Mouse (Mus musculus) cerebellum, adult 11-12 months (tissue): ENCODE data around the gene Ces1a.
A peak's percentile ranks its signal among the peaks of the same experiment; 100 is the strongest.

Experiments
- DNase-seq: peaks from one replicate; pipeline ENCODE4 v3.0.0; 2022

The Ces1a gene

DNA sequence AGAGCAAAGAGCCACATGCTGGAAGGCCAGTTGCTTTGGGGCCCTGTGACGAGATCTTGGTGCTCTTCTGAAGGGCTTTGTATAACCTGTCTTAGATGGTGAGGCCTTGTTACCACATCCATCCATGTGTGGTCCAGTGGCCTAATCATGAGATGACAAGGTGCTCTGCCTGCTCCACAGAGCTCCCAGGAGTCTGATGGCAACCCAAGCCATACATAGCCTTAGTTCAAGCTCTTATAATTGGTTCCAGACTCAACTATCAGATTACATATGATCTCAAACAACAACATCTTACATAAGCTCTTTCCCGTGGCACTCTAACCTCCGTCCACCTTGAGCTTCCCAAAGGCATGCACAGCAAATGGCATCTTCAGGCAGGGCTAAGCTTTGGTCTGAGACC, at the start of gene Ces1a:
TSS of gene Ces1a (minus strand) at position 101 of the 400 bp plus-strand sequence.
- no peak for DNase-seq

DNA sequence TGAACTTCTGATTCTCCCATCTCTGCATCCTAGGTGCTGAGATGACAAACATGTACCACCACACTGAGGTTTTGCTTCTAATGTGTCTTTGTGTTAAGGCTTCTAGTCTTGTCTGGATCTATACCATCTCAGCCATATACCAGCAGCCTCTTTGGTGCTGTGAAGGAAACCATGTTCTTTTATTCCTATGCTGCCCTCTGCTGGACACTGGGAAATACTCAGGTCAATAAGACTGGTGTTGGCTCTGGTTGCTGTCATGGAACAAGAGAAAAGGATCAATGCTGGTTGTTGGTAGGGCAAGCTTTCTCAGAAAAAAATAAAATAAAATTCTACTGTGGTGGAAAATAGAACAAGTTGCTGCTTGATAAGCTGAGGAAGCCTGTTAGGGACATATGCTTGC, 47.4 kb upstream of the Ces1a start:
- DNase-seq, result no peak

- no peak for DNase-seq
Observed at GRCm38 (mm10) chr8:93091324-93091723, 43.3 kb upstream of the Ces1a start.

DNA sequence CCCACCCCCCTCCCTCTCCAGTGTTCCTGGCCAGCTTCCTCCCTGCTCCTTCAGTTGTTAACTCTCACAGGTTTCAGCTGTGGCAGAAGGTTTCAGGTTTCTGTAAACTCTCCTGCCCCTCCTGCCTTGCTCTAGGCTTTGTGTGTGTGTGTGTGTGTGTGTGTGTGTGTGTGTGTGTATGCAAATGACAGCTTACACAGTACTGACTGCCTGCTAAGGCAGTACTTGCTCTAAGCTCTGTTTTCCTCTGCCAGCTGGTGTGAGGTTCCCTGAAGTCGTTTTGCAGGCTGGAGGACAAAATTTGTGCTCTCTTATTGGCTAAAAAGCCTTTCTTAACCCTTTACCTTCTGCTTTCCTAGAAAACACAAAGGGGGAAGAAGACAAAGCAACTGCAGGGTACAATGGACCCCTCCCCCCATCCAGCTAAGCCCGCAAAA, 40.7 kb upstream of the Ces1a start:
- no peak for DNase-seq

DNA sequence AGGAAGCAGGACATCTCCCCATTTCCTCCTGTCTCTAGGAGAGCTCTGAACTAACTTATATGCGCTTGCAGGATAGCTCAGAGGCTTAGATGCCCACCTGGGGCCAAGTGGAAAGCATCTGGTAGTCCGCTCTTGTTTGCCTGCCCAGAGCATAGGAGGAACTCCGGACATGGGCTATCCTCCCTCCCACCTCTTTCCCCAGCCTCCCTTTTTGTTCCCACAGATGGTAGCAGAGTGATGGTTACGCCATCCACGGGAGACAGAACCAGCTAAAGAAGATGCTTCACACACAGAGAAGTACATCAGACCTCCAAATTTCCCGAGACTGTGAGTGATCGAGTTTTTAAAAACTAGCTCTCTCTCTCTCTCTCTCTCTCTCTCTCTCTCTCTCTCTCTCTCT, 40.2 kb upstream of the Ces1a start:
- DNase-seq, result no peak

DNA sequence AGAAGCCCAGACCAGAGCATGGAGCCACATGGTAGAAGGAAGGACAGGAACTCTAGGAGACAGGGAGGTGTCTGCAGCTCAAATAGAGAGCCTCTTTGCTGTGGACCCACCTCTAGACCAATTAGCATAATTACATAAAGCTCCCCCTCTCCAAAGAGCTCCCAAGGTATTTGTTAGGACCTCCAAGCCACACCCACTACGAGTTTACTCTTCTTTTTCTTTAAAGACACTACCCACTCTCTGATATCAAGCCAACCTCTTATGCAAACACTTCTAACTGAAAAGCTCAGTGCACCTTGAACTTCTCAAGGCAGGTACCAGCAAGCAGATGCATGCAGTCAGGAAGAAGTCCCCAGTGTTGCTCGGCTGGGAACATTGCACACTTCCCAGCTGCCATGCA, 31.9 kb upstream of the Ces1a start, which contains the start of gene Ces1b:
TSS of gene Ces1b (minus strand) at position 131 of the 400 bp plus-strand sequence.
- DNase-seq, result no peak

- no peak for DNase-seq
Observed at GRCm38 (mm10) chr8:93075251-93075650, 27.3 kb upstream of the Ces1a start.

- DNase-seq, result no peak
Observed at GRCm38 (mm10) chr8:93063416-93064117, 15.6 kb upstream of the Ces1a start.

DNA sequence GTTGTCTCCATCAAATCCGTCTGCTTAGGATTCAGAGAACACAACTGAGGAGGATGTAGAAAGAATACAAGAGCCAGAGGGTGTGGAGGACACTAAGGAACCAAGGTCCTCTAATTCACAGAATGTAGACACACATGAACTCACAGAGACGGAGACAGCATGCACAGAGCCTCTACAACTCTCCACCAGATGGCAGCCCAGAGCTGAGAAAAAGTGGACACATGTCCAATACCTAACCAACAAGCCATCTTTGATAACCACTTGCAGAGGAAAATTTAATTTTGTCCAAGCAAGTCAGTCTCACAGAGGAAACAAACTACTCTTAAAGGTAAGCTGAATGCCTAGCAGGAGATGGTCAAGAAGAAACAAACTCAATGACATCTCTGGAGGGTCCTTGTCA, 11.2 kb upstream of the Ces1a start:
- DNase-seq, result no peak

DNA sequence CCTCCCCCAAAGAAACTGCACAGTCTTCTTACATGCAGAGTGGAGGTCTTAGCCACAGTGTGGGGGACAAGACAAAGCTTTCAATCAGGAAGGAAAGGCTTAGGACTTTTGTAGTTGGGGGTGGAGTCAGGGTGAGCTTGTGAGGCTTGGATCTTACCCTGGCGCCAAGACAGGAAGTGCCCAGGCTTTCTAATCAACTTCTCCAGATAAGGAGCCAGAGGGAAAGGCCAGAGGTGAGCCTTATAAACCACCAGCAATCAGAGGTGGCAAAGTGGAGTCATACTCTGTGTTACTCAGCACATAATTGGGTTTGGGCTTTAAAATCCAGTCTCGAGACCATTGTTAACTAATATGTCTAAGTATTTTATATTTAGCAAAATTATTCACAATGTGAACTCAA, 7.2 kb upstream of the Ces1a start:
- DNase-seq, result no peak

GRCm38 (mm10) chr8:93048510-93049416, 771 bp upstream of the Ces1a start:
- DNase-seq, result no peak

GRCm38 (mm10) chr8:93043083-93043482, 4.9 kb downstream of the Ces1a start:
- DNase-seq, result no peak

DNA sequence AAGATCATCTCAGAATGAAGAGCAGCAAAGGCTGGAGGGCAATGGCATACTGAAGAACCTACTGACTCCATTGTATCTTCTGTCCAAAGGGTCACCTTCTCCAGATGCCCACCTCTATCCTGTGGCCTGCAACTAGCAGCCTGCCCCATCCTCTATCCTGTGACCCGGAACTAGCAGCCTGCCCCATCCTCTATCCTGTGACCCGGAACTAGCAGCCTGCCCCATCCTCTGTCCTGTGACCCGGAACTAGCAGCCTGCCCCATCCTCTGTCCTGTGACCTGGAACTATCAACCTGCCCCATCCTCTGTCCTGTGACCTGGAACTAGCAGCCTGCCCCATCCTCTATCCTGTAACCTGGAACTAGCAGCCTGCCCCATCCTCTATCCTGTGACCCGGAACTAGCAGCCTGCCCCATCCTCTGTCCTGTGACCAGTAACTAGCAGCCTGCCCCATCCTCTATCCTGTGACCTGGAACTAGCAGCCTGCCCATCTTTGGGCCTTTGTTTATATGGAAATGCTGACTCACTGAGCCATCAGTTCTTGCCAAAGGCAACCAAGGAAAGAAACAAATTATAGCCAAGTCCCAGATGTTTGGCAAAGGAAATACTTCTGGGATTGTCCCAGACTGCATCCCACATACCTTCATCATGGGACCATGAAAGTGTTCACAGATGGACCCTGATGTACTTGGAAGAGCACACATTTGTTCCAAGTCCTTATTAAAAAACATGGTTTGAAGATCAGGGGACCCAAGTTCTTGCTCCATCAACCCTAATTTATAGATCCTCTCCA, 7.0 kb downstream of the Ces1a start:
- no peak for DNase-seq

DNA sequence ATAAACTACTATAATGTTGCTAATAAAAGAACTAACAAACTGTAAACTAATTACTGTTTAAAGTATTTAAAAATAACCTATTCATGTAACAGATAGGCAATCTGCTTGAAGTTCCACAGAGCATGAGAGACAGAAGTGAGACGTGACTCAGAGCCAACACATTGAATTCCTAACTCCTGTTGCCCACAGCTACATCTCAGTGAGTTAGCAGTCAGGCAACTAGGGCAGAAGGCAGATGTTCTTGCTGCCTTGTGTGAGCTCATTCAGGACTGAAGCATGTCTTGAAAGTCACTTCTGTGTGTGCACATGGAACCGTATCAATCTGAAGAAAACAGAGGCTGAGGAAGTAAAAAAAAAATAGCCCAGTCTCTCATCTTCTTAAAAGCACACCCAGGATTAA, 7.7 kb downstream of the Ces1a start:
- DNase-seq, result no peak

DNA sequence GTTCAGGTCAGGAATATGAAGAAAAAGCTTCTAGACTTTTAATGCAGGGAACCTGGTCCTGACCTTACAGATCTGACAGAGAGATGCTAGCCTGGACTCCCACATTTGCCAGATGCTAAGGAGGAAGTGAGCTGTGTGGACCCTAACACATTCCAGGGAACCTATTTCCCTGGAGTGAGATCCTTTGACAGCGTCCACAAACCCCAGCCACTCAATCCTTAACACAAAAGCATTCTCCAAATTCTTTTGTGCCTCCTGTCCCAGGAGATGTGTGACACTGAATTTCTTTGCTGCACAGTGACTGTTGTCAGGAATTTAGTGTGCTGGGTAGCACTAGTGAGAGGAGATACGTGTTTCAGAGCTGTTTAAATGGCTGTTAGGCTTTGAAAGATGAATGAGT, 9.2 kb downstream of the Ces1a start:
- no peak for DNase-seq

DNA sequence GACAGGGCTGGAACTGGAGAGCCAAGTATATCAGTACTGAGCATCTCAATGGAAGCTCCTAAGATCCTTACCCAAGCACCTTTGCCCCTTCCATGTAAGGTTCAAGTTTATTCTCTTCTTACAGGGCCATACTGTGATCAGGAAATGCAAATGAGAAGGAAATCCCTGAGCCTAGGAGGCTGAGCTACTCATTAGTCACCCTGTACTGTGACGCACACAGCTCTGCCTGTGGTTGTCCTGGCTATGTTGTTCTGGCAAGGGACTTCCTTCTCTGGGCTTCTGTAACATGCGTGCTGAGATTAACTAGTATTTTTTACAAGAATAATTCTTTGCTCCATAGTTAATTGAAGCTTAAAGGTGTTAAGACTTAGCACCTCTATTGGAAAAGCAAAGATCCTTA, 17.3 kb downstream of the Ces1a start:
- DNase-seq, result no peak

GRCm38 (mm10) chr8:93021738-93022137, 26.3 kb downstream of the Ces1a start:
- no peak for DNase-seq

- DNase-seq, result no peak
Observed at GRCm38 (mm10) chr8:93014300-93014699, 33.7 kb downstream of the Ces1a start.

GRCm38 (mm10) chr8:93012226-93012625, 35.8 kb downstream of the Ces1a start:
- DNase-seq, result no peak

GRCm38 (mm10) chr8:93011439-93011838, 36.6 kb downstream of the Ces1a start:
- DNase-seq, result peak; percentile 39

DNA sequence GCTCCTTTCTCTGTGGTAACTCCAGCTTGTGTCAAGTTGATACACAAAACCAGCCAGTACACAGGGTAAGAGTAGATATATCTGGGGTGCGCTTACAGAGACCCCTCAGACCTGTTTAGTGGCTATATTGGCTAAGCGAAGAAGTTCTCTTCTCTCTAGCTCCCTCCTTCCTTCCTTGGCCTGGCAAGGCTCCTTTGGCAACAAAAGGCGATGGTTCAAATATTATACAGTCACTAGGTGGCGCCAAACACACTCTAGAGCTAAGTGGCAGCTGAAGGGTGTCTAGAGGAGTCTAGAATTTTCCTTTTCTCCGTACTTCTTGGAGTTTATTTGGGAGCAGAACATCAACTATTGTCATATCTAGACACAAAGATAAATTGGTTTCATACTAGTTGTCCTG, 37.7 kb downstream of the Ces1a start:
- DNase-seq, result no peak

- no peak for DNase-seq
Observed at GRCm38 (mm10) chr8:92998600-92998999, 49.4 kb downstream of the Ces1a start.

GRCm38 (mm10) chr8:92996840-92997239, 51.2 kb downstream of the Ces1a start:
- DNase-seq, result no peak
